Mouse (Mus musculus): ENCODE data around the gene Fam129c.

DNA sequence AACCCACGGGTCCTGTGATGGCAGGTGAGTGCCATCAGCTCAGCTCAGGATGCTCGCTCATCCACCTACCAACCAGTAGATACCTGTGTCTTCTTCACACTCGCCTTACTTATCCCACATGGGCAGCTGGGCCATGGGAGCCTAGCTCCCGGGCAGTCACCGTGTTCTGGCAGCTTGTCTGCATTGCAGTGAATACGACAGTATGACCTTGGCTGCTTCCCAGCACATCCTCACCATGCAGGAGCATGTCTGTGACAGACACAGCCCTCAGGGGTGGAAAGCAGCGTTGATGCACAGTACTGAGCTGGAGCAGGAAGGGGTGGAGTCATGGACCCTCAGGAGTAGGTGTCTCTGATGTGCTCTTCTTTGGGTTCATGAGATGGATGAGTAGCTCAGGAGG, 23.0 kb upstream of the Fam129c start:
- TF ChIP-seq POLR2A (IDR thresholded peaks at IDR 0.05; ENCODE audit: control insufficient read depth, extremely low read depth, insufficient read depth, low read length, poor library complexity) (no peak), CTCF (IDR thresholded peaks at IDR 0.05; ENCODE audit: borderline replicate concordance, control insufficient read depth, extremely low read depth, insufficient read depth, low read length, poor library complexity) (no peak)
